Mouse (Mus musculus): ENCODE results near the gene Tet2.
"Not testable (repeated sequence)": the region's sequence is repeated elsewhere in the genome, so short reads cannot be mapped to it uniquely, and the experiment has no call there.

Tet2 gene

GRCm38 (mm10) chr3:133546790-133547189 lies 1.9 kb upstream of the Tet2 start:
- DNase-seq, result no peak

- DNase-seq, result no peak
These were observed 346 bp upstream of the Tet2 start for GRCm38 (mm10) chr3:133545304-133545666.

GRCm38 (mm10) chr3:133544131-133544550 lies 798 bp downstream of the Tet2 start:
- peak; percentile 76 for DNase-seq

GRCm38 (mm10) chr3:133543101-133544020 lies 1.6 kb downstream of the Tet2 start:
- DNase-seq, result peak; percentile 16

- DNase-seq, result no peak
These were observed 2.9 kb downstream of the Tet2 start for GRCm38 (mm10) chr3:133542084-133542483.

- DNase-seq, result no peak
These were observed 3.9 kb downstream of the Tet2 start for GRCm38 (mm10) chr3:133541000-133541399.

GRCm38 (mm10) chr3:133539991-133540390 lies 4.9 kb downstream of the Tet2 start:
- no peak for DNase-seq

GRCm38 (mm10) chr3:133538499-133538898 lies 6.4 kb downstream of the Tet2 start:
- not testable (repeated sequence) for DNase-seq

GRCm38 (mm10) chr3:133535644-133536043 lies 9.3 kb downstream of the Tet2 start:
- DNase-seq, result no peak

- DNase-seq, result no peak
These were observed 10.9 kb downstream of the Tet2 start for GRCm38 (mm10) chr3:133534066-133534465.

GRCm38 (mm10) chr3:133533272-133533995 lies 11.5 kb downstream of the Tet2 start:
- no peak for DNase-seq

- DNase-seq, result no peak
These were observed 12.1 kb downstream of the Tet2 start for GRCm38 (mm10) chr3:133532806-133533205.

- DNase-seq, result no peak
These were observed 12.7 kb downstream of the Tet2 start for GRCm38 (mm10) chr3:133532252-133532651.

- DNase-seq, result no peak
These were observed 13.8 kb downstream of the Tet2 start for GRCm38 (mm10) chr3:133531101-133531500.

- DNase-seq, result no peak
These were observed 14.3 kb downstream of the Tet2 start for GRCm38 (mm10) chr3:133530664-133531063.

- DNase-seq, result no peak
These were observed 18.7 kb downstream of the Tet2 start for GRCm38 (mm10) chr3:133526119-133526723.

GRCm38 (mm10) chr3:133525578-133525977 lies 19.4 kb downstream of the Tet2 start:
- DNase-seq, result no peak

GRCm38 (mm10) chr3:133524341-133525050 lies 20.4 kb downstream of the Tet2 start:
- no peak for DNase-seq

GRCm38 (mm10) chr3:133523191-133523590 lies 21.7 kb downstream of the Tet2 start:
- no peak for DNase-seq

- DNase-seq, result no peak
These were observed 22.6 kb downstream of the Tet2 start for GRCm38 (mm10) chr3:133522289-133522688.

GRCm38 (mm10) chr3:133518801-133519200 lies 26.1 kb downstream of the Tet2 start:
- DNase-seq, result no peak

GRCm38 (mm10) chr3:133518116-133518515 lies 26.8 kb downstream of the Tet2 start:
- DNase-seq, result no peak

- DNase-seq, result no peak
These were observed 27.5 kb downstream of the Tet2 start for GRCm38 (mm10) chr3:133517406-133517805.

Measured in cerebellum, adult 11 months (tissue).